Mouse (Mus musculus): ENCODE measurements around the gene Zc3h10.

Gene Zc3h10

DNA sequence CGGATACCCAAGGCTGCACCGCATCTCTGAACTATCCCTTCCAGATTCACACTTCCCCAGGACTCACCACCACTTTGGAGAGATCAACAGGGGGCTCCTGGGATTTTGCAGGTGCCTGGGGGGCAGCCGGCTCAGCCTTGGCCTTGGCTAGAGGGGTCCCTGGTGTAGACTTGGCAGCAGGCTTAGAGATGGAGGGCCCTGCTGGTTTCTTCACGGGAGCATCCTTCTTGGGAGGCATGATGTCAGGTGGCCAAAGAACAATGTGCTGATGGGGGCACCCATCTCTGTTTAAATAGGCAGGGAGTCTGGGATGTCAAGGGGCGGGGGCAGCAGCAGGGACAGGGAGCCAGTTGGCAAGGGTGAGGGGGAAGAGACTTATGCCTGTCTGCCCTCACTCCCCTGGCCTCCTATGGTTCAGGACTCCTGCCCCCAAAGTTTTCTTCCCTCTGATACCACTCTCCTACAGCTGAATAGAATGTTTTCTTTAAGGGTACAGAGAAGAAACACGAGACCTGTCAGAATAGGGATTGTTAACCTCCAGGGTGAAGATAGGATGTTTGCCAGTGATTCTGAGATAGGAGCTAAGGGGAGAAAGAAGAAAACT is 50.3 kb downstream of the Zc3h10 start:
- no peak for DNase-seq (ENCODE audit: low read depth)

GRCm38 (mm10) chr10:128496509-128497077 is 51.0 kb downstream of the Zc3h10 start:
- DNase-seq (ENCODE audit: low read depth) = no peak

DNA sequence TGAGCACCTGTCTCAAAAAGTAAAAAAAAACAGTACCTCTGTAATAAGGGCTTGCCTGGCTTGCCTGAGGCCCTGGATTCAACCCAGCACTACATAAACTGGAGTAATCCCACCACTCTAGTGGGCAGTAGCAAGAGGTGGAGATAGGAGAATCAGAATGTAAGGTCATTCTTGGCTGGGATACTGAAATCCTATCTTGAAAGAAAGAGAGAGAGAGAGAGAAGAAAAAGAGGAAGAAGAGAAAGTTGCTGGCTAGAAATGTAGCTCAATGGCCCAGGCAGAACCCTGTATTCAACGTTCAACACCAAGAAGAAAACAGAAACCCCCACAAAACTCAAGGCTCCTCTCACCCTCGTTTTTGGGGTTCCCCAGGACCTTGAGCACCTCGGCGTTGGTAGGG is 51.7 kb downstream of the Zc3h10 start:
- DNase-seq (ENCODE audit: low read depth) = no peak

- peak; percentile 62 for DNase-seq (ENCODE audit: low read depth)
Measured at GRCm38 (mm10) chr10:128495270-128495669, 52.3 kb downstream of the Zc3h10 start.

DNA sequence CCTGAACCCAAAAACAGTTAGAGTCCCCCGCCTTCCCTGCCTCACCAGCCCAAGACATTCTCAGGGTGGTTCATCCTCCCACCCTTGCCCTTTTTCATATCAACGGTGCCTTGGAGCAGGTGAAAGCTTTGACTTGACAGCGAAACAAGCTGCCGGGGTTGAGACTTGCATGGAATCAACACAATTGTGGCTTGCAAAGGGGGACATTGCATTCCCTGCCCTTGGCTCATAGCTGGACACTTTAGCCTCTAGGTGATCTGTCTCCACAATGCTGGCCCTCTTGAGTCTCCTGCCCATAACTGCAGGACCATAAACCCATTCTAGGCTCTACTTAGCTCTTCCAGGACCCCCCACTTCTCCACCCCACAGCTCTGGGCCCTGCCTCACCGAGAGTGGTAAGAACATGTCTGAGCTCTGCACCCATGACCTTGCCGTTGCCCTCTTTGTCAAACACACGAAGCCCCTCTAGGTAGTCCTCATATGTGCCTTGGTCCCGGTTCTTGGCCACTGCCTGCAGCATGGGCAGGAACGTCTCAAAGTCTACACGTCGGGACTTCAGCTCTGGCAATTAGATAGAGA is 52.8 kb downstream of the Zc3h10 start:
- peak; percentile 44 for DNase-seq (ENCODE audit: low read depth)

DNA sequence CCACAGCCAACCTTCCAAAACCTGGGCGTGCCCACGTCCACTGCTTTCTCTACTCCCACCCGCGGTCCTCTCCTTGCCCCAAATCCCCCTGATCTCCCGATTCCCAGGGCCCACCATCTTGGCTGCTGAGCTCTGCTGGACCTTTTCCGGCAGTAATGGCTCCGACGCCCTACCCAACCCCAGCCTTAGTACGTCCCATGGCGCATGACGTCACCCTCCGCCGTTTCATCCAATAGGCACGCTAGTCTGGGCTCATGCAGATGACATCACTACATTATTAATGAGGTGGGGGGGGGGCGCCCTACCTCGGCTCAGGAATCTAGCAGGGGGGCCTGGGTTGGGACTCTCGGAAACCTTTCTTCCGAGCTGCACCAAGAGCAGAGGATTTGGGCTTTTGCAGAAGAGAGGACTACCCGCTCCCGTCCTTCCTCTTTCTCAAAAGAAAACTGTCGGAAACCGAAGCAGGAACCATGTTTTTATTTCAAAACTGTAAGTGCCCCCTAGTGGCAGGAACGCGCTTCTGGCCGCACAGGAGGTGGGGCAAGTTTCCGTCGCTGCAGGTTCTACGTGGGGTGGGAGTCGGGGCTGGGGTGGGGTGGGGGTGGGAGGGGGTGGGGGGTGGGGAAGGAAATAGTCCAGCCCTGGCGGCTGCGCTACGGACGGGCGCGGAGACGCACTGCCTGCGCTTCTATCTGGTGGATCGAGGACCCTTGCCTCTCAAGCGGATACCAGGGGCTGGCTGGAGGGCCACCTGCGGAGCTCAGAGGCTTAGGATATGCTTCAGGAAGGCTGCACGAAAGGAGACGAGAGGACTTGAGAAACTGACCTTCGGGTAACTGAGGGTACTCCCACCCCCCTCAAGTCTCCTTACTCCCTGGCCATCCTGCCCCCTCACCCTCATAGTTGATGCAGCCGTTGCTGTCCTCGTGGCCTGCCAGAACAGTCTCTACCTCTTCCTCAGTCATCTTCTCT is 53.6 kb downstream of the Zc3h10 start, which contains the start of gene Myl6:
Gene Myl6, minus strand, starts transcription at position 451 of the 972 bp plus-strand sequence.
- DNase-seq (ENCODE audit: low read depth) = peak; percentile 98

GRCm38 (mm10) chr10:128493319-128493694 is 54.3 kb downstream of the Zc3h10 start:
- DNase-seq (ENCODE audit: low read depth) = no peak

DNA sequence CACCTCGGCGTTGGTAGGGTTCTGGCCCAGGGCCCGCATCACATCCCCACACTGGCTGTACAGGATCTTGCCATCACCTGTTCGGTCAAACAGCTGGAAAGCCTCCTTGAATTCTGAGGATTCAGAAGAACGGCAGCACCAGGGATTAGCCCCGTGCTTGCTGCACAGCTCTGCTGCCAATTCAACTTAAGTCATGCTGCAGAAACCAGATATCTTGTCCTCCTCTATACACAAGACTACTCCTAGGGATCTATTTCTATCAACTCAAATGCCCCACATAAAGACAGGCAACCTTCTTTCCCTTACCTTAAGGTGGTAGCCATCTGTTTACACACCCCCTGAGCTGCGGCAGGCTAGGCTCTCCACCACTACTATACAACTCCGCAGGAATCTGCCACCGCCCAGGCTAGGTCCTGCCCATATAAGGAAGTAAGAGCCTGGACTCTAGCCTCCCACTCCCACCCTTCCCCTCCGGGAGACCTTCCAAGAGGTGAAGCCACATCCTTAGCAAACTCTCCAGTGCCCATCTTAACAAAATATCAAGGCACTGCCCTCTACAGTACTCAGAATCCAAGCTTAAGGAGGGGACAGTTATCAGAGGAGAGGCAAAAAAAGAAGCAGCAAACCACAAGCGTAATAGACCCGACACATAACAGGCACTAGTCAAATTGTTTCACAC is 54.8 kb downstream of the Zc3h10 start:
- peak; percentile 56 for DNase-seq (ENCODE audit: low read depth)

DNA sequence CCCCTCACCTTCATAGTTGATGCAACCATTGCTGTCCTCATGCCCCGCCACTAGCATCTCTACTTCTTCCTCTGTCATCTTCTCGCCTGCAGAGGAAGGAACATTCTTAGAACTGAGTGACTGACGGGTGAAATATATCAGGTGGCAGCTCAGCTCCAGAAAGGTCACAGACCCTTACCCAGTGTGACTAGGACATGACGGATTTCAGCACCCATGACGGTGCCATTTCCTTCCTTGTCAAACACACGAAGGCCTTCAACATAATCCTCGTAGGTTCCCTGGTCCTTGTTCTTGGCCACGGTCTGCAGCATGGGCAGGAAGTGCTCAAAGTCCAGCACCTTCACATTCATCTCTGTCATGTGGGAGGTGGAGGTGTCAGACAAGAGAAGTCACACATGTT is 55.5 kb downstream of the Zc3h10 start:
- DNase-seq (ENCODE audit: low read depth) = peak; percentile 49

All from naive thymus-derived CD4-positive, alpha-beta T cell, adult 2 months (primary cell).